Mouse (Mus musculus) small intestine, adult 2 months (tissue): ENCODE results near the gene Capn13.

ENCODE experiments used
- CTCF ChIP-seq: fragments of 200-500 bp; IDR thresholded peaks from 2 replicates; pipeline ENCODE4 v1.5.1; 2012; ENCODE audit warnings: low read depth, mild to moderate bottlenecking, control low read depth, inconsistent platforms, low read length, moderate library complexity, mixed read lengths; ENCODE audit not compliant: insufficient replicate concordance, insufficient read length; ENCODE audit errors: extremely low read depth
- POLR2A ChIP-seq: fragments of 200-500 bp; IDR thresholded peaks from 2 replicates; pipeline ENCODE4 v1.6.1; 2012; ENCODE audit warnings: low read depth, mild to moderate bottlenecking, control low read depth, inconsistent platforms, low read length, moderate library complexity

DNA sequence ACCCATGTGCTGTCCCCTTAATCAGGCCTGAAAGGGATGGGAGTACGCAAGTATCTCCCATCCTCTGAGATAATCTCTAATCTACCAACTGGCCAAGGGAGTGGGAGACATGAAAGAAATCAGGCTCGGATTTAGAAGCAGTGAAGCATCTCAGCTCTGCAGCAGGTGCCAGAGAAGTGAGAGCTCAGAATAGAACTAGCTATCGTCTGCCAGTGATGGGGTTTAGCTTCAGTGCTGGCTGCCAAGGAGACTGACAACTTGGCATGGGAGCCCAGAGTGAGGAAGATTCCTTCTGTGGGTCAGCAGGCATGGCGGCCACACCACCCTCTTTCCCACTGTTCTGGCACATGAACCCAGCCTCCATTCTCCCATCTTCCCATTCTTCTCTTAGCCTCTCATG, 8.9 kb downstream of the Capn13 start:
- TF ChIP-seq CTCF (no peak), POLR2A (no peak)
